In genomic region chr2:104851686-104852085, GRCm38 (mm10) we compare ENCODE assay signal across 18 mouse cellular contexts. TPM values are rescaled to one million over a fixed set of nuclear protein-coding genes. Genes with fewer than 3 reads are reported as not detected.
A peak's percentile ranks its signal among the peaks of the same experiment; 100 is the strongest.
DNase-seq lines count a peak whose midpoint lies in the region; ATAC-seq and TF ChIP-seq lines count a peak whose summit lies in the region.
"Had no signal": no experiment of that assay in that cellular context is flagged by ENCODE, and none has a peak within 500 bp of the region (broad histone marks: within the 10 kb centered on the region; RNA-seq: fewer than 3 reads in every experiment).

No protein-coding gene starts in this region.

- H3K9me3 ChIP-seq in midbrain, postnatal 0 days (ENCODE audit: low read length) = no peaks in the 10 kb centered on the region
- no peaks in the 10 kb centered on the region for H3K9me3 ChIP-seq in midbrain, embryonic 15.5 days
- no peaks in the 10 kb centered on the region for H3K9me3 ChIP-seq in liver, embryonic 12.5 days (replicated peaks)
- H3K9me3 ChIP-seq: limb, embryonic 15.5 days; lung, embryonic 15.5 days had no signal

- no peak overlapping the region for H3K4me2 ChIP-seq in midbrain, postnatal 0 days (ENCODE audit: low read depth, low read length, poor library complexity, severe bottlenecking)
- H3K4me2 ChIP-seq in midbrain, embryonic 15.5 days = no peak overlapping the region
- no peak overlapping the region for H3K4me2 ChIP-seq in liver, embryonic 12.5 days
- H3K4me2 ChIP-seq: limb, embryonic 15.5 days; lung, embryonic 15.5 days had no signal

- 45% methylated on average over 5 of the region's 5 CpGs for WGBS in midbrain, postnatal 0 days
- WGBS in midbrain, embryonic 15.5 days = 36% methylated on average over 5 of the region's 5 CpGs
- 31% methylated on average over 5 of the region's 5 CpGs for WGBS in liver, embryonic 12.5 days (ENCODE audit: insufficient replicate concordance)

- no peak overlapping the region for H3K27ac ChIP-seq in midbrain, postnatal 0 days (ENCODE audit: low read depth, low read length)
- H3K27ac ChIP-seq in midbrain, embryonic 15.5 days = no peak overlapping the region
- no peak overlapping the region for H3K27ac ChIP-seq in liver, embryonic 12.5 days
- H3K27ac ChIP-seq: limb, embryonic 15.5 days; lung, embryonic 15.5 days had no signal

- no peak overlapping the region for H3K9ac ChIP-seq in midbrain, postnatal 0 days (replicated peaks; ENCODE audit: low read length, poor library complexity, severe bottlenecking)
- no peak overlapping the region for H3K9ac ChIP-seq in midbrain, embryonic 15.5 days
- no peak overlapping the region for H3K9ac ChIP-seq in liver, embryonic 12.5 days
- H3K9ac ChIP-seq: limb, embryonic 15.5 days; lung, embryonic 15.5 days had no signal

- no peak for TF ChIP-seq CTCF in midbrain, postnatal 0 days (IDR thresholded peaks at IDR 0.05)

- H3K4me3 ChIP-seq in midbrain, postnatal 0 days (ENCODE audit: low read depth, low read length) = no peak overlapping the region
- no peak overlapping the region for H3K4me3 ChIP-seq in midbrain, embryonic 15.5 days
- H3K4me3 ChIP-seq in liver, embryonic 12.5 days = no peak overlapping the region
- H3K4me3 ChIP-seq: limb, embryonic 15.5 days; lung, embryonic 15.5 days had no signal

- DNase-seq in embryo, embryonic 10 days (ENCODE audit: low spot score) = peak; percentile 40
- DNase-seq in embryo, embryonic 9.5 days (ENCODE audit: extremely low spot score) = no peak
- peak; percentile 18 for DNase-seq in midbrain, postnatal 0 days (ENCODE audit: low spot score)
- DNase-seq in embryo, embryonic 11 days = peak; percentile 54
- no peak for DNase-seq in adrenal gland, adult (ENCODE audit: inconsistent age in 2 of 2, low spot score in 1 of 2)
- DNase-seq in gastrocnemius, postnatal 10 days = no peak
- DNase-seq: adrenal gland, postnatal 14 days; cerebellum, postnatal 25 days; heart, adult 18-20 months; kidney, adult 2 months; kidney, postnatal 25 days; layer of hippocampus, adult 9-11 months; thymus, adult 2 months had no signal

- 0 out of 2 replicates have a peak, but pooled peaks cover 3% of the 10 kb centered on the region for H3K27me3 ChIP-seq in midbrain, postnatal 0 days (ENCODE audit: insufficient read depth, low read length)
- H3K27me3 ChIP-seq in midbrain, embryonic 15.5 days (replicated peaks) = peaks cover 4% of the 10 kb centered on the region
- H3K27me3 ChIP-seq in liver, embryonic 12.5 days (replicated peaks) = peaks cover 46% of the 10 kb centered on the region
- H3K27me3 ChIP-seq: limb, embryonic 15.5 days had no signal

- ATAC-seq in midbrain, postnatal 0 days (ENCODE audit: low FRiP score) = no peak
- ATAC-seq in midbrain, embryonic 15.5 days (replicated peaks) = no peak
- ATAC-seq in liver, embryonic 12.5 days = no peak
- ATAC-seq: forebrain, embryonic 14.5 days had no signal

- H3K4me1 ChIP-seq in midbrain, postnatal 0 days (ENCODE audit: insufficient read depth, low read length) = no peaks in the 10 kb centered on the region
- peaks cover 3% of the 10 kb centered on the region; the same call in 1 of the 2 replicates for H3K4me1 ChIP-seq in midbrain, embryonic 15.5 days
- H3K4me1 ChIP-seq in liver, embryonic 12.5 days = peaks cover 11% of the 10 kb centered on the region

- H3K36me3 ChIP-seq in midbrain, postnatal 0 days (ENCODE audit: insufficient read depth, low read length) = no peaks in the 10 kb centered on the region
- no peaks in the 10 kb centered on the region for H3K36me3 ChIP-seq in midbrain, embryonic 15.5 days (replicated peaks)
- H3K36me3 ChIP-seq in liver, embryonic 12.5 days = no peaks in the 10 kb centered on the region
- H3K36me3 ChIP-seq: limb, embryonic 15.5 days; lung, embryonic 15.5 days had no signal

RNA-seq across cellular contexts. Expression of gene Prrg4, which starts 2.0 kb away (rescaled TPM):
- total RNA-seq in midbrain, postnatal 0 days (2014; rRNA removed) = 1.5 and 3.9 TPM in 2 replicates
- 0.58 and 0.98 TPM in 2 replicates for polyA plus RNA-seq in midbrain, postnatal 0 days (2015; fragmentation: Nextera tagmentation; extraction: Ambion mirVana)
- 0.40 and 0.44 TPM in 2 replicates for polyA plus RNA-seq in midbrain, embryonic 15.5 days (2015; fragmentation: Nextera tagmentation; extraction: Ambion mirVana)
- total RNA-seq in gastrocnemius, postnatal 10 days (2021) = 1 to 10 TPM in 1 of 2 experiments, under 1 TPM in 1; 0.77 to 1.1 TPM
- polyA plus RNA-seq in liver, embryonic 12.5 days (2016; fragmentation: Nextera tagmentation; extraction: Ambion mirVana) = 0.16 and 0.23 TPM in 2 replicates

RNA-seq across cellular contexts. Expression of gene Ccdc73, which starts 15.9 kb away (rescaled TPM):
- 0.71 TPM in 1 of 2 replicates, not detected in the other for total RNA-seq in midbrain, postnatal 0 days (2014; rRNA removed)
- 4.5 and 4.9 TPM in 2 replicates for polyA plus RNA-seq in midbrain, postnatal 0 days (2015; fragmentation: Nextera tagmentation; extraction: Ambion mirVana)
- 4.4 and 5.2 TPM in 2 replicates for polyA plus RNA-seq in midbrain, embryonic 15.5 days (2015; fragmentation: Nextera tagmentation; extraction: Ambion mirVana)
- 1 to 10 TPM; 3.0 to 4.1 TPM for total RNA-seq in gastrocnemius, postnatal 10 days (2021)
- 3.7 and 4.8 TPM in 2 replicates for polyA plus RNA-seq in liver, embryonic 12.5 days (2016; fragmentation: Nextera tagmentation; extraction: Ambion mirVana)

RNA-seq across cellular contexts. Expression of gene Qser1, which starts 35.1 kb away (rescaled TPM):
- 14.1 TPM in 2 replicates for total RNA-seq in midbrain, postnatal 0 days (2014; rRNA removed)
- 2.9 and 3.4 TPM in 2 replicates for polyA plus RNA-seq in midbrain, postnatal 0 days (2015; fragmentation: Nextera tagmentation; extraction: Ambion mirVana)
- polyA plus RNA-seq in midbrain, embryonic 15.5 days (2015; fragmentation: Nextera tagmentation; extraction: Ambion mirVana) = 6.5 and 7.1 TPM in 2 replicates
- 10 to 100 TPM; 27.6 to 29.3 TPM for total RNA-seq in gastrocnemius, postnatal 10 days (2021)
- polyA plus RNA-seq in liver, embryonic 12.5 days (2016; fragmentation: Nextera tagmentation; extraction: Ambion mirVana) = 3.6 and 3.7 TPM in 2 replicates

Comparison
In these comparisons a context has a peak if more than half of its experiments do, and no peak if none do; other contexts are left out.
1. DNase-seq: peak in embryo, embryonic 10 days (single experiment), midbrain, postnatal 0 days (single experiment) and embryo, embryonic 11 days (single experiment); none in embryo, embryonic 9.5 days (single experiment), adrenal gland, adult (0 of 2) and gastrocnemius, postnatal 10 days (single experiment).